Mouse (Mus musculus) MEL (cell line): Measurements from ENCODE around the gene Lsm7. TPM values are rescaled to one million over a fixed set of nuclear protein-coding genes. Genes with fewer than 3 reads are reported as not detected.

Experiments
- DNase-seq: peaks from one replicate; pipeline ENCODE4 v3.0.0; 2011; ENCODE audit warnings: low read depth, low spot score
- H3K27ac ChIP-seq: 2 replicates; pipeline ENCODE4 v1.5.1; 2012; ENCODE audit warnings: low read depth, mild to moderate bottlenecking, control low read depth, low read length, moderate library complexity; ENCODE audit not compliant: control insufficient read depth
- H3K27me3 ChIP-seq, 2 experiments: fragments of 150-350 bp in 1 of 2; sonication (generic) in 1 of 2; 2 replicates each; pipeline ENCODE4 v1.6.1; 2012; ENCODE audit warnings: low read length in 2 of 2, mild to moderate bottlenecking in 2 of 2, improper control_type of control experiment in 1 of 2, moderate library complexity in 1 of 2; ENCODE audit not compliant: insufficient read depth in 2 of 2, control insufficient read depth in 1 of 2
- H3K36me3 ChIP-seq, 2 experiments: 2 replicates each; pipeline ENCODE4 v1.6.1; 2012 to 2014; ENCODE audit warnings: low read length in 2 of 2, improper control_type of control experiment in 1 of 2, inconsistent platforms in 1 of 2, mild to moderate bottlenecking in 1 of 2; ENCODE audit not compliant: insufficient read depth in 2 of 2, control insufficient read depth in 1 of 2
- H3K4me1 ChIP-seq, 2 experiments: fragments of 150-350 bp in 1 of 2; sonication (generic) in 1 of 2; 2 replicates each; pipeline ENCODE4 v1.6.1; 2012; ENCODE audit warnings: low read length in 2 of 2, improper control_type of control experiment in 1 of 2, mild to moderate bottlenecking in 1 of 2; ENCODE audit not compliant: insufficient read depth in 2 of 2, control insufficient read depth in 1 of 2
- H3K4me3 ChIP-seq, 2 experiments: fragments of 150-350 bp in 1 of 2; sonication (generic) in 1 of 2; 2 replicates each; pipeline ENCODE4 v1.5.1; 2012; ENCODE audit warnings: low read depth in 2 of 2, low read length in 2 of 2, mild to moderate bottlenecking in 2 of 2, moderate library complexity in 2 of 2, control low read depth in 1 of 2, improper control_type of control experiment in 1 of 2; ENCODE audit not compliant: control insufficient read depth in 1 of 2, insufficient read depth in 1 of 2
- H3K79me2 ChIP-seq: 2 replicates; pipeline ENCODE4 v1.6.1; 2012; ENCODE audit warnings: mild to moderate bottlenecking, low read length, moderate library complexity; ENCODE audit not compliant: control insufficient read depth, poor library complexity, insufficient read depth
- H3K9ac ChIP-seq: 2 replicates; pipeline ENCODE4 v1.6.1; 2012; ENCODE audit warnings: low read depth, mild to moderate bottlenecking, control low read depth, low read length, moderate library complexity; ENCODE audit not compliant: control insufficient read depth, poor library complexity, severe bottlenecking
- H3K9me3 ChIP-seq: fragments of 150-350 bp; sonication (generic); replicated peaks from 2 replicates; pipeline ENCODE4 v1.6.1; 2012; ENCODE audit warnings: mild to moderate bottlenecking, low read length, improper control_type of control experiment, moderate library complexity; ENCODE audit not compliant: insufficient read depth
- BHLHE40 ChIP-seq: IDR thresholded peaks from 2 replicates; pipeline ENCODE4 v1.6.1; 2012; ENCODE audit warnings: low read depth, mild to moderate bottlenecking, inconsistent platforms, low read length, improper control_type of control experiment, borderline replicate concordance
- CHD1 ChIP-seq: IDR thresholded peaks from 2 replicates; pipeline ENCODE4 v1.6.1; 2012; ENCODE audit warnings: low read depth, mild to moderate bottlenecking, inconsistent platforms, low read length, improper control_type of control experiment
- CTCF ChIP-seq, 3 experiments: IDR thresholded peaks in 2 of 3; conservative IDR thresholded peaks in 1 of 3; 2 replicates each; pipeline ENCODE4 v1.5.1; 2011 to 2012; ENCODE audit warnings: low read length in 3 of 3, low read depth in 2 of 3, mild to moderate bottlenecking in 2 of 3, improper control_type of control experiment in 1 of 3, inconsistent platforms in 1 of 3, mixed read lengths in 1 of 3, moderate library complexity in 1 of 3; ENCODE audit not compliant: control insufficient read depth in 1 of 3, insufficient read depth in 1 of 3, poor library complexity in 1 of 3, severe bottlenecking in 1 of 3
- E2F4 ChIP-seq: IDR thresholded peaks from 2 replicates; pipeline ENCODE4 v1.6.1; 2011; ENCODE audit warnings: low read depth, low read length, improper control_type of control experiment, borderline replicate concordance
- ELF1 ChIP-seq: IDR thresholded peaks from 2 replicates; pipeline ENCODE4 v1.6.1; 2014; ENCODE audit warnings: low read depth, mild to moderate bottlenecking, inconsistent platforms, low read length, improper control_type of control experiment, moderate library complexity
- EP300 ChIP-seq, 2 experiments: IDR thresholded peaks; 2 replicates each; pipeline ENCODE4 v1.6.1; 2011; ENCODE audit warnings: improper control_type of control experiment in 2 of 2, low read length in 2 of 2, low read depth in 1 of 2, mild to moderate bottlenecking in 1 of 2
- ETS1 ChIP-seq: IDR thresholded peaks from 2 replicates; pipeline ENCODE4 v1.6.1; 2012; ENCODE audit warnings: low read depth, mild to moderate bottlenecking, inconsistent platforms, low read length, improper control_type of control experiment, moderate library complexity
- GABPA ChIP-seq: IDR thresholded peaks from 2 replicates; pipeline ENCODE4 v1.6.1; 2012; ENCODE audit warnings: low read depth, mild to moderate bottlenecking, inconsistent platforms, low read length, improper control_type of control experiment, moderate library complexity
- GATA1 ChIP-seq: IDR thresholded peaks from 2 replicates; pipeline ENCODE4 v1.6.1; 2011; ENCODE audit warnings: low read depth, low read length, improper control_type of control experiment
- HCFC1 ChIP-seq: IDR thresholded peaks from 2 replicates; pipeline ENCODE4 v1.6.1; 2012; ENCODE audit warnings: low read depth, mild to moderate bottlenecking, inconsistent platforms, low read length, improper control_type of control experiment, moderate library complexity
- KAT2A ChIP-seq: conservative IDR thresholded peaks from 2 replicates; pipeline ENCODE4 v1.6.1; 2012; ENCODE audit warnings: low read depth, low read length, improper control_type of control experiment, inconsistent platforms
- MAX ChIP-seq: IDR thresholded peaks from 2 replicates; pipeline ENCODE4 v1.6.1; 2011; ENCODE audit warnings: low read length, improper control_type of control experiment
- MEF2A ChIP-seq: IDR thresholded peaks from 2 replicates; pipeline ENCODE4 v1.6.1; 2014; ENCODE audit warnings: low read depth, mild to moderate bottlenecking, inconsistent platforms, low read length, improper control_type of control experiment; ENCODE audit not compliant: poor library complexity, insufficient replicate concordance, severe bottlenecking; ENCODE audit errors: extremely low read depth
- MXI1 ChIP-seq: IDR thresholded peaks from 2 replicates; pipeline ENCODE4 v1.6.1; 2011; ENCODE audit warnings: mild to moderate bottlenecking, low read depth, low read length, improper control_type of control experiment
- MYB ChIP-seq: IDR thresholded peaks from 2 replicates; pipeline ENCODE4 v1.6.1; 2011; ENCODE audit warnings: mild to moderate bottlenecking, low read depth, low read length, improper control_type of control experiment
- POLR2A ChIP-seq, 2 experiments: IDR thresholded peaks; 2 replicates each; pipeline ENCODE4 v1.6.1; 2011 to 2012; ENCODE audit warnings: low read length in 2 of 2, mild to moderate bottlenecking in 2 of 2, control low read depth in 1 of 2, improper control_type of control experiment in 1 of 2, low read depth in 1 of 2, moderate library complexity in 1 of 2; ENCODE audit not compliant: control insufficient read depth in 1 of 2, insufficient read depth in 1 of 2, poor library complexity in 1 of 2
- POLR2AphosphoS5 ChIP-seq: IDR thresholded peaks from 2 replicates; pipeline ENCODE4 v1.6.1; 2012; ENCODE audit warnings: low read depth, borderline replicate concordance, mild to moderate bottlenecking, inconsistent platforms, low read length, moderate library complexity, mixed read lengths
- SIN3A ChIP-seq: IDR thresholded peaks from 2 replicates; pipeline ENCODE4 v1.6.1; 2012; ENCODE audit warnings: low read length, improper control_type of control experiment, inconsistent platforms
- SMC3 ChIP-seq: IDR thresholded peaks from 2 replicates; pipeline ENCODE4 v1.6.1; 2011; ENCODE audit warnings: low read depth, low read length, improper control_type of control experiment
- TAL1 ChIP-seq: IDR thresholded peaks from 2 replicates; pipeline ENCODE4 v1.6.1; 2012; ENCODE audit warnings: mild to moderate bottlenecking, inconsistent platforms, low read length, moderate library complexity, mixed read lengths
- USF1 ChIP-seq: IDR thresholded peaks from 2 replicates; pipeline ENCODE4 v1.6.1; 2014; ENCODE audit warnings: low read depth, mild to moderate bottlenecking, inconsistent platforms, low read length, improper control_type of control experiment, moderate library complexity
- USF2 ChIP-seq, 2 experiments: IDR thresholded peaks; 2 replicates each; pipeline ENCODE4 v1.6.1; 2011 to 2012; ENCODE audit warnings: improper control_type of control experiment in 2 of 2, low read length in 2 of 2, borderline replicate concordance in 1 of 2, inconsistent platforms in 1 of 2, low read depth in 1 of 2, mild to moderate bottlenecking in 1 of 2; ENCODE audit not compliant: insufficient read depth in 1 of 2
- ZKSCAN1 ChIP-seq: IDR thresholded peaks from 2 replicates; pipeline ENCODE4 v1.6.1; 2012; ENCODE audit warnings: low read depth, mild to moderate bottlenecking, inconsistent platforms, low read length, improper control_type of control experiment, moderate library complexity
- ZNF384 ChIP-seq: IDR thresholded peaks from 2 replicates; pipeline ENCODE4 v1.6.1; 2012; ENCODE audit warnings: low read depth, mild to moderate bottlenecking, inconsistent platforms, low read length, improper control_type of control experiment
- polyA plus RNA-seq, 2 experiments: library from polyadenylated mRNA; stranded (reverse) in 1 of 2; unstranded in 1 of 2; fragments of >175 nt in 1 of 2; fragments of >200 nt in 1 of 2; gene quantifications; 2 replicates each; pipeline versions ENCODE4 v1.2.1 to v1.2.4; 2012; ENCODE audit warnings: low replicate concordance in 2 of 2, low read depth in 1 of 2; ENCODE audit not compliant: insufficient read length in 2 of 2, insufficient read depth in 1 of 2, missing spikeins in 1 of 2
- total RNA-seq: library from RNA; depleted of rRNA; stranded (reverse); fragments of 300-350 nt; gene quantifications from 2 replicates; pipeline ENCODE4 v1.2.3, GENCODE M21; 2012

Gene Lsm7
- total and polyA plus RNA-seq, 3 experiments = 246 to 637 TPM; not detected in 1

- TF ChIP-seq MEF2A = 0 out of 2 replicates have a peak, but pooled peaks have one; percentile 28
Measured at GRCm38 (mm10) chr10:80826151-80827062, 28.6 kb downstream of the Lsm7 start, which contains the start of gene Oaz1 (continued).

DNA sequence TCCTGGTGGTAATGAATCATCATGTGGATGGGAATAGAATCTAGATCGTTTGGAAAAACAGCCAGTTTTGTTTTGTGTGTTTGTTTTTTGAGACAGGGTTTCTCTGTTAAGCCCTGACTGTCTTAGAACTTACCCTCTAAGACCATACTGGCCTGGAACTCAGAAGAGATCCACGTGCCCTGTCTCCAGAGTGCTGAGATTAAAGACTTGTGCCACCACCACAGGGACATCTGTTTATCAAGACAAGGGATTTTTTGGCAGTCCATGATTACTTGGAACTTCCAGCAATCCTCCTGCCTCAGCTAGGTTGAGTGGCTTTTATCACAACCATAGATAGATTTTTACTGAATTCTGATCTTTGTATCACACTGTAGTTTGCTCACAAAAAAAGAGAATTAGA is 30.2 kb downstream of the Lsm7 start:
- H3K27me3 ChIP-seq = no peaks in the 10 kb centered on the region
- H3K27ac ChIP-seq = peak overlapping the region; percentile 76
- peaks cover 23% of the 10 kb centered on the region for H3K79me2 ChIP-seq
- H3K4me1 ChIP-seq = peaks cover 7 to 18% of the 10 kb centered on the region in 2 experiments; a peak in 3 of 4 replicates
- H3K36me3 ChIP-seq = peaks cover 0 to 16% of the 10 kb centered on the region in 2 experiments; a peak in 2 of 4 replicates
- H3K9me3 ChIP-seq = no peaks in the 10 kb centered on the region
- peak; percentile 49 for DNase-seq
- TF ChIP-seq SMC3 (no peak), EP300 (IDR thresholded peaks at IDR 0.05; ENCODE audit: low read depth in 1 of 2, low read length in 2 of 2) (no peak), HCFC1 (no peak), ELF1 (no peak), ZKSCAN1 (no peak), GATA1 (0 out of 2 replicates have a peak, but pooled peaks have one; percentile 31), POLR2AphosphoS5 (no peak), MYB (no peak), USF2 (IDR thresholded peaks at IDR 0.05; ENCODE audit: borderline replicate concordance in 1 of 2, insufficient read depth in 1 of 2, low read depth in 1 of 2, low read length in 2 of 2) (no peak), CTCF (IDR thresholded peaks at IDR 0.05 in 2 of 3, conservative IDR thresholded peaks at IDR 0.05 in 1 of 3; ENCODE audit: control insufficient read depth in 1 of 3, insufficient read depth in 1 of 3, low read depth in 2 of 3, low read length in 3 of 3, poor library complexity in 1 of 3, severe bottlenecking in 1 of 3) (no peak), E2F4 (no peak), POLR2A (IDR thresholded peaks at IDR 0.05; ENCODE audit: control insufficient read depth in 1 of 2, insufficient read depth in 1 of 2, low read depth in 1 of 2, low read length in 2 of 2, poor library complexity in 1 of 2) (no peak), TAL1 (peak; percentile 58), MXI1 (peak; percentile 66), SIN3A (peak; percentile 22; the same call in 1 of the 2 replicates), ZNF384 (no peak), CHD1 (no peak), ETS1 (no peak), USF1 (0 out of 2 replicates have a peak, but pooled peaks have one; percentile 34), GABPA (no peak), MAX (no peak; the same call in 1 of the 2 replicates), MEF2A (no peak), KAT2A (no peak), BHLHE40 (peak; percentile 75)
- peak overlapping the region; percentile 53 for H3K9ac ChIP-seq
- H3K4me3 ChIP-seq = peak overlapping the region; percentile 41 to 69
